Mouse (Mus musculus): ENCODE data around the gene Nos3.
"Not testable (repeated sequence)": the region's sequence is repeated elsewhere in the genome, so short reads cannot be mapped to it uniquely, and the experiment has no call there.

Gene Nos3

DNA sequence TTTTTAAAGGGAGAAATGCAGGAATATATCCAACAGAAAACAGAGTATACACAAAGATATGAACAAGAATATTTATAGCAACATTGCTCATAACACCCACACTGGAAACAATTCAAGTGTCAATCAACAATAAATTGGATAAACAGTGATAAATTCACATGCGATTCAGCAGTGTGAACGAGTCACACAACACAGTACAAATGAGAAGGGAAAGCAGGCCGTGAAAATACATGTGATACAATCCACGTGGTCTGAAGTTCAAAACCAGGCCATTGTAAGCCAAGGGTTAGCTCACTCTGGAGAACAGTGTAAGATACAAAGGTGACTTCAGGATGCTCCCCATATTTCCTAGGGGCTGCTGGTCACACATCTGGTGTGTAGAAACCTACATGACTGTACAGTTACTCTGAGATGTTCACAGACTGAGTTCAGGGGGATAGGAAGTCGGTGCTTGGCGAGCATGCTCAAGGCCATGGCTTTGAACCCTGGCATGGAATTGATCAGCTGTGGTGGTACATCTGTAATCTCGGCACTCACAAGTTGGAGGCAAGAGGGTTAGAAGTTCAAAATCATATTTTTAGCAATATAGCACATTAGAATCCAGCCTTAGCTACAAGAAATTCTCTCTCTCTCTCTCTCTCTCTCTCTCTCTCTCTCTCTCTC lies 10.2 kb downstream of the Nos3 start:
- no peak for DNase-seq (ENCODE audit: low spot score in 2 of 2)

DNA sequence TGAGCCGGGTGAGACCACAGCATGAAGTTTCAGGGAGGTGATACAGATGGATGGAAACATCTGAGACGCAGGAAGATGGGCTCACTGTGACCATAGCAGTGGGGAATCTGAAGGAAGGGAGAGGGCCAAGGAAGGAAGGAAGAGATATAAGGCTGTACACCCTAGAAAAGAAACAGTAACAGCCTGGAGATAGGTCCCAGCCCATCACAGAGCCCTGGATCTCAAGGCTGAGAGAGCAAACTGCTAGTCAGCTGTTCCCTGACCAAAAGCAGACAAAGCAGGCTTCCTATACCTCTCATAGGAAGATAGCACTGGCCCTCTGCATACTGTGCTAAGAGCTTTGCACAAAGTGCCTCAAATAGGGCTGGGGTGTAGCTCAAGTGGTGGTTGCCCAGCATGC lies 14.1 kb downstream of the Nos3 start:
- no peak for DNase-seq (ENCODE audit: low spot score in 2 of 2)

DNA sequence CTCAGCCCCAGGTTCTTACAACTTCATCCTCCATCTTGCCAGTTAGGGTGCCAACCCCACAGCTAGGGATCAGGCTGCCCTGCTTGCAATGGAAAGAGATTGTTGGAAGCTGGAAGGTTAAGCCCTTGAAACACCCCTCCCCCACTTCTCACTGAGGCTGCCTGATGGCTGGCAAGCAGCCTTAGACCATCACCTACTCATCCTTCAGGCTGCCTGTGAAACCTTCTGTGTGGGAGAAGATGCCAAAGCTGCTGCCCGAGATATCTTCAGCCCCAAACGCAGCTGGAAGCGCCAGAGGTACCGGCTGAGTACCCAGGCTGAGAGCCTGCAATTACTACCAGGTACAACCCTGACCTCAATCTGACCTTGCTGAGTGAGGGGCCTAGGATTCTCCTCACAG lies 14.9 kb downstream of the Nos3 start:
- DNase-seq (ENCODE audit: low spot score in 2 of 2) = no peak

DNA sequence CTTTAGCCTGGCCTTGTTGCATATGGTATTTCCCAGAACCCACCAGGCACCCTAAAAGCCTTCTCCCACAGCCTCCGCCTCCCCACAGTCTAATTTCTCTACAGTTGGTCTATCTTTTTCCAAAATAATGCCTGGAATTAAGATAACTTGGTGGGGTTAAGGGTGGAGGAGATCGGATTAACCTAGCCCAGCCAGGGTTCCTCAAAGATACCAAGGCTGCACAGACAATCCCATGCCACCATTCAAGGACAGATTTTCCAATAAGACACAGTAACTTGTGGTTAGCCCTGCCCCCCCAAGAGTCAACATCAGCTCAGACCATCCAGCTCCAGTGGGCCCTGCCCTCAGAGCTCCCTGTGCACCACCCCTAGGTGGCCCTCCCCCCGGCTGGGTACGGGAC lies 15.9 kb downstream of the Nos3 start:
- DNase-seq (ENCODE audit: low spot score in 2 of 2) = no peak

DNA sequence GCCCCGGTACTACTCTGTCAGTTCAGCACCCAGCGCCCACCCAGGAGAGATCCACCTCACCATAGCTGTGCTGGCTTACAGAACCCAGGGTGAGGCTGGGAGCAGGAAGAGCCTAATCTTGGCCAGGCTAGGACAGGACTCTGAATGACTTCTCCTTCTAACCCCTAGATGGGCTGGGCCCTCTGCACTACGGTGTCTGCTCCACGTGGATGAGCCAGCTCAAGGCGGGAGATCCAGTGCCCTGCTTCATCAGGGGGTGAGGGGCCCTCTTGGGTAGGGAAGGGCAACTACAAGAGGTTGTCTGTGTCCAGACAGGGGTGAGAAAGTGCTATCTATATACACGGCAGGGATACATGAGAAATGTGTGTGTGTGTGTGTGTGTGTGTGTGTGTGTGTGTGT lies 16.9 kb downstream of the Nos3 start:
- DNase-seq (ENCODE audit: low spot score in 2 of 2) = no peak

DNA sequence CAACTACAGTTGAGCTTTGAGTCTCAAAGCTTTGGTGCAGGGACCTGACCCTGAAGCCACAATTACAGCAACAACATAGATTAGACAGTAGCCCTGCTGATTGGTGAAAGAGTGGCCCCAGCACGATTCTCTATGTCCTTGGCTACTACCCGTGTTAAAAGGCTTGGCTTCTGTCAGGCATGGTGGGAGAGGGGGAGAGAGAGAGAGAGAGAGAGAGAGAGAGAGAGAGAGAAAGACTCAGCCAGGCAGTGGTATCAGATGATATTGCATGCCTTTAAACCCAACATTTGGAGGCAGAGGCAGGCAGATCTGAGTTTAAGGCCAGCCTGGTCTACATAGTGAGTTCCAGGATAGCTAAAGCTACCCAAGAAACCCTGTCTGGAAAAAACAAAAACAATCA lies 17.4 kb downstream of the Nos3 start:
- DNase-seq (ENCODE audit: low spot score in 2 of 2) = no peak

DNA sequence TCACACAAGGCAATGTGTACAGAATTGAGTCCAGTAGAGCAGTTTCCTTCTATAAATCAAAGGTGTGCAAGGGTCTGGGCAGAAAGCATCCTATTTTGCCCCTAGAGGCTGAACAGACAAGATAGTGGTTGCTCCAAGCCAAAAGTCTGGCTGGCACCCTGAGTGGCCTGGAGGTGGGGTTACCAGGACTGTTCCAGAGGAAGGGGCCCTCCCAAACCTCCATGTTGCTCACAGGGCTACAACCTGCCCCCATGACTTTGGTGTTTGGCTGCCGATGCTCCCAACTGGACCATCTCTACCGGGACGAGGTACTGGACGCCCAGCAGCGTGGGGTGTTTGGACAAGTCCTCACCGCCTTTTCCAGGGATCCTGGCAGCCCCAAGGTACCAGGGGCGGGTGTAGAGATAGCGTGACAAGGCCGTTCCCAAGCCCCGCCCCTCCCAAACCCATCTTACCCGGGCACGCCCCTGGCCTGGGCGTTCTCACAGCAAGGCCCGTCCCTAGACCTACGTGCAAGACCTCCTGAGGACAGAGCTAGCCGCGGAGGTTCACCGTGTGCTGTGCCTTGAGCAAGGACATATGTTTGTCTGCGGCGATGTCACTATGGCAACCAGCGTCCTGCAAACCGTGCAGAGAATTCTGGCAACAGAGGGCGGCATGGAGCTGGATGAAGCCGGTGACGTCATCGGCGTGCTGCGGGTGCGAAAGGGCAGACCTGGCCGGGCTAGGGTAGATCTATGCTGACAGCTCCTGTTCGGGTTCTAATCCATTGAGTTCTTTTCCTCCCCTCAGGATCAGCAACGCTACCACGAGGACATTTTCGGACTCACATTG lies 18.6 kb downstream of the Nos3 start:
- DNase-seq (ENCODE audit: low spot score in 2 of 2) = peak; percentile 83 to 91

DNA sequence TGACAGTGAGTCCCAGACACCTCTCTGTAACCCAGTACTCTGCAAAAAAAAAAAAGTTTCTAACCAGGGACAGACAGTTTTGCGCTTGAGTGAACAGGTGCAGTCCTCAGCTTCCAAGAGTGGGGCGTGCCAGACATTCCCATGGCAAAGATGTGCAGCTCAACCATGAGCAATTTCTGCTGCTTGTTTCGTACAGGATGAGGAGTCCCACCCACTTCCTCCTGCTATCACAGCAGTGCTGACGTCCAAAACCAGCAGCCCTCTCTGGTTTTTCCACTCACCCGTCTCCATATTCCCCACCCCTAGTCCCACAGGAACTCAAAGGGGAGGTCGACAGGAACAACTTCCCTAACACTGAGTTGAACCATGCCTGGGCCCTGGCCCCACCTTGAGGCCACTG lies 19.8 kb downstream of the Nos3 start:
- DNase-seq (ENCODE audit: low spot score in 2 of 2) = no peak

DNA sequence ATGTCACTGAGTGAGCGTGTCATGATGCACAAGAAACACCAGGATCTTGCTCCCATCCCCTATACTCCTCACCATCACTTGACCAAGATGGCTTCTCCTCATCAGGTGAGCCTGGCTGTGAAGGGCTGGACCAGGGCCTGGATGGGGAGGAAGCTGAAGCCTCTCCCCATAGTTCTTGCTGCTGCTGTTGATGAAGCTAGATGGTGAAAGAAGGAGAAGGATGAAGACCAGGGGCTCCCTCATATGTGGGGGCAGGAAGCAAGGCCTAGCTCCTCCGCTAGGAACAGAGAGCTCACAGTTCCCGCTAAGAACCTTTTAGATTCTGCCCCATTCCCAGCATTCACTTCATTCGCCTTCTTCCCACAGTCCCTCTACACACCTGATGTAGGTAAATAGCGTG lies 20.8 kb downstream of the Nos3 start:
- no peak for DNase-seq (ENCODE audit: low spot score in 2 of 2)

DNA sequence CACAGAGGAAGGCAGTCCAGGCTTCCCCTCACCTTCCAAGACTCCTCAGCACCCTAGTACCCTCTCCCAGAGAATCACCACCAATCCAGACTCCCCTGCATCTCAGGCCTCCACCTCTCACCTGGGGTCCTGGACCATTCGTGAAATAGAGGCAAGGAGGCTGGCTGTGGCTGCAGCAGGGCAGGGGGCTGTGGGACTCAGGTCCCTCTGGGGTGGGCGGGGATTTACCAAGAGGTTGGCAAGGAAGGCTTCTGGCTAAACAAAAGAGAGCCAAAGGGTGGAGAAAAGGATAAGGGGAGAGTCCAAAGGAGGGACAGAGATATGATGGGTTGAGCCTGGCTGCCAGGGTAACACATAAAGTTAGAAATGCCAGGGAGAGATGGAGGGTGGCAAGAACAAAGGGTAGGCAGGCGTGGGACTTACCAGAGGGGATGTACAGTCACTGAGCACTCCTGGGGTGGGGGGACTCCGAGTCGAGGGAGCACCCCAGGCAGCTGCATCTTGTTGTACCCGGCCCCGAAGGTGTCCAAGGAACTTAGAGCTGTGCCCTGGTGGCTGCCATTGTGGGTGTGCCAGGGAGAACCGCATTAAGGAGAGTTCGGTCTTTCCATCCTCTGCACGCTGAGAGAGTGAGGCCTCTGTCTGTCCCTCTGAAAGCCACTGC lies 21.4 kb downstream of the Nos3 start:
- DNase-seq (ENCODE audit: low spot score in 2 of 2) = no peak

DNA sequence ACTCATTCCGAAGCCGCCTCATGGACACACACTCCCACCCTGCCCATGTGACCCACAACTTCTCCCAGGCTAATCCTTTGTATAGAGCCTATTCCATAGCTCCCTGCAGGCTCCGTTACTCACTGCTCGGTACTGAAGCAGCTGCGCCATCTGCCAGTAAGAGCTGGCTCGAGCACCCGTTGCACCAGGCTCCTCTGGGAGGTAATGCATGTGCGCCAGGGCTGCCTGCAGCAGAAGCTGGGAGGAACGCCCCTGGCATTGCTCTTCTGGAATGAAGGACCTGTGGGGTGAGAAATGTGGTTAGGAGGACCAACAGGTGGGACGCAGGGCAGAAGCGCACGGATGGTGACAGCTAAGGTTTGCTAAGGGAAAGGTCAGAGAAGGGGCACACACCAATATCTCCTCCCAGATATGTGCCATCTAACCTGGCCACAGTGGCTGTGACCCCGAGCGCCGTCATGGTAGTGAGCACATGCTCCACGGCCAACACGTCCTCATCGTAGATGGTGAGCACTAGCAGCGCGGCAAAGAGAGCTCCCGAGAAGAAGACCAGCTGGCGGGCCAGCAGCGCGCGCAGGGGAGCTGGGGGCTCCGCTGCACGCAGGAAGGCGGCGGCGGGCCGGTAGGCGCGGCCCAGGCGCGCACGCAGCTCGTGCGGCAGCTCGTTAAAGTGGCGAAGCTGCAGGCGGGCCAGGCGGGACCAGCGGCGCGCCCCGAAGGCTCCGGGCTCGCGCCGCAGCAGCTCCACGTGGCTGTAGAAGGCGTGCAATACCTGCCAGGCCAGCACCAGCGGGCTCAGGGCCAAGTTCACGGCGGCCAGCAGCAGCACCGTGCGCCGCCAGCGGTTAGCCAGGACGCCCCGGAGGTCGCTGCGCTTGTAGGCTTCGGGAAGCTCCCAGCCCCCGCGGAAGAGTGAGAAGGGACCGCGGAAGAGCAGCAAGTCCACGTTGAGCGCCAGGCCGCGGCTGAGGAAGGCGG lies 22.9 kb downstream of the Nos3 start:
- peak; percentile 22 to 50 for DNase-seq (ENCODE audit: low spot score in 2 of 2)

DNA sequence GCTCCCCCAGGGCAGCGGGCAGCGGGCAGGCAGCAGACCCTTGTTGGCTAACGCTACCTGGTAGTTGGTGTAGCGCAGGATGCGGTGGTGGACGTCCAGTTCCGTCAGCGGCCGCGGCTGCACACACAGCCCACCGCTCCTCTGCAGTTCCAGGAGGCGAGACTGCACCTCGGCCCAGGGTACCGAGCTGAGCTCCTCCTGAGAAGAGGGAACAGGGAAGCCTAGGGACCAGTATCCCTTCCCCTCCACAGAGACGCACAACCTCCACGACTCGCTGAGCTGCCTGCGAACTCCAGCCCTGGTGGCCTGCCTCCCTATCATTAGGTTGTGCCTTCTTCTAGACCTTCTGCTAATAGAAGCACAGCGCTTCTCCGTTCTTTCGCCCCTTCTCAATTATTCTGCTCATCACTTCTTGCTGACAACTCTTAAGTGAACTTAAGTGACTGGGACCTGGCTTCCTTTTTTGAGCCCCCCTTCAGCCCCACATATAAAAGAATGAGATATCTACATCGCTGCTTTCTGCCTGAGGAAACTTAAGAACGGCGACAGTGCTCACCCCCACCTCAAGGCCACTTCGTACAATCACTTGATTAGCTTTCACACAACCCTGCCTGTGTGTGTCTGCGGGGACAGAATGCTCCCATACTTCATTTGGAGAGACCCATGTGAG lies 23.8 kb downstream of the Nos3 start:
- DNase-seq (ENCODE audit: low spot score in 2 of 2) = no peak

DNA sequence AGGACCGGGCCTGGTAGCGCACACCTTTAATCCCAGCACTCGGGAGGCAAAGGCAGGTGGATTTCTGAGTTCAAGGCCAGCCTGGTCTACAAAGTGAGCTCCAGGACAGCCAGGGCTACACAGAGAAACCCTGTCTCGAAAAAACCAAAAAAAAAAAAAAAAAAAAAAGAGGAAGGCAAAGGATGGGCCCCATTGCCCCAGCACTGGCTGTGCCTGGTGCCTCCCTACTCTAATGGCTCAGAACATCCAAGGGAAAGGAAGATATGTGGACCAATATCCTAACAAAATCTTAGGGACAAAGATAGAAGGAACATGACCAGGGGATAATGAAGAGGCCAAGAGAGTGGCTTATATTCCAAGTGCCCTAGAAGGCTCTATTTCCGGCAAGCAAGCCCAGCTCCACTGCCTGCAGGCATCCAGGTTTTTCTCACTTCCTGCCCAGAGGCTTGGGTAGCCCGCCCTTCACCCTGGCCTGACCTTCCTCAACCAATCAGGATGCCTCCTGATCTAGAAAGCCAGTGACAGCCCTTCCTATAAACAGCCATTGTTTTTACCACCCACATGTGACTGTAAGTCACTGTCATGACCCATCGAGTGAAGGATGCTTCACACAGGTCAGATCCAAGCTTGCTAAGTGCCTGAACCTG lies 24.5 kb downstream of the Nos3 start:
- peak; percentile 30 to 47 for DNase-seq (ENCODE audit: low spot score in 2 of 2)

DNA sequence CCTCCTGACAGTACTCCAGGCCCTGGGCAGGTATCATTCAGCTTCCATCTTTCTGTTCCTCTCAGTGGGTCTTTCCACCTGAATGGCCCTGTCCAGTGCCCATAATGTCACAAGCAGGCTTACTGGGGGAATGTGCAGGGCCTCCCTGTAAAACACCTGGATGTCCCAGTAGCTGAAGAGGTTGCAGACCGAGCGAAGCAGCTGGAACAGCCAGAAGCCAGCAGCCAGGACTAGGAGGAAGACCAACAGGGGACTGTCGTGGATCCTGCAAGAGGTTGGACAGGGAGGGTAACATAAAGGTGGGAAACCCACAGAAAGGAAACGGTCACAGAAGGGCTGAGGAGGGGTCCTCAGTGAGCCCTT lies 25.0 kb downstream of the Nos3 start:
- no peak for DNase-seq (ENCODE audit: low spot score in 2 of 2)

DNA sequence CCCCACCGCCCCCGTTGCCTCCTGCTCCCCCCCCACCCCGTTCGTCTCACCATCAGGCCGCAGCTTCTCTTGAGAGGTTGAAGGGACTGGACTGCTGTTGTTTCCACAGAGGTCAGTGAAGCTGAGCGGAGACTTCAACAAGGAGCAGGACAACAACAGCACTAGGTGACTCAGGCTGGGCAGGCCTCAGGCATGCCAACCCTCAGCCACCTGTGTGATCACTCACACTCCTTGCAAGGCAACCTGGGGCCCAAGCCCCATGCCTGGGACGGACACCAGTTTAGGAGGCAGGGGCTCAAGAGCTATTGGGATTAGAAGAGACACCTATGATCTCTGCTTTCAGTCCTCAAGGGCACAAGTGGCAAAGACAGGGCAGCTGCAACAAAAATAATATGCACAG lies 27.3 kb downstream of the Nos3 start, which contains the start of gene Atg9b:
Gene Atg9b (minus strand): TSS at position 280 of the 400 bp plus-strand sequence.
- DNase-seq (ENCODE audit: low spot score in 2 of 2) = no peak

DNA sequence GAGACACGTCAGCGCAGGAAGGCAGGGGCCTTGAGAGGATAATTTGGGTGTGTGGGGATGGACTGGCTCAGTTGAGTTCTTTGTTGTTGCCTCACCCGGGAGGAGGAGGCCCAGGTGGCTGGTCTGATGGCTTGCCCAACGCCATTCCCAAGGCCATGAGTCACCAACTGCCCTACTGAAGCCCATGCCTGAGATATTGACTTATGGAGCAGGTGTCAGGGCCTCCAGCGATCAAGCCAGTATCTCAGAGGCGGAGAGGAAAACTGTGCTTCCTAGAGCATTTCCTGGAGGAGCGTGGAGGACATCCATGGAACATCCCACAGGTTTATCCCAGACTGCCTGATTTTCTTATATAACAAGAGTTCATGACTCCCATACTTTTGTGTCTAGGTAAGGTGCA lies 28.1 kb downstream of the Nos3 start:
- no peak for DNase-seq (ENCODE audit: low spot score in 2 of 2)

DNA sequence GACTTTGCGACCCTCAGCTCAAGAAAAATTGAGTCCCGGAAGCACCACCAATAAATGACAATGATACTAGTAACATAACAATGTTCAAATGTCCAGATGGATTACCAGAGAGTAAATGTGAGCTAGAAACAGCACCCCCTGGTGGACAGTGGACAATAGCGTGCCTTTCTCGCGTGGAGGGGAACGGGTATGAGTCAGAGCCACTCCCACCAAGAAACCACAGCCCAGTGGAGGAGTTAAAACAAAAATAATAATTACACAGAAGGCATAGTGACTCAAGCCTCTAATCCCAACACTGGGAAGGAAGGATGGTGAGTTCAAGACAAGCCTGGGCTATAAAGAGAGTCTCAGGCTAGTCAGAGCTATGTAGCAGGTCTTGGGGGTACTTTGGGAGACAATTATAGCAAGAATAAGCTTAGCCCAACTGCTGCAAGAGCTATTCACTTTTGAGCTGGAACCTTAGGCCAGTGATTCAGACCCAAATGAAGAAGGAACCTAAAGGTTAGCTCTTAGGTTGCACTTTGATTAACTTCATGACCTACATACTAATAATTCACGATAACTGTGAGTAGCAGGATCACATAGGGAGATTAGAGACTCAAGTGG lies 28.9 kb downstream of the Nos3 start, which contains the start of gene Abcb8:
Gene Abcb8 (plus strand): TSS at position 272 of the 606 bp plus-strand sequence.
- peak; percentile 82 to 91 for DNase-seq (ENCODE audit: low spot score in 2 of 2)

DNA sequence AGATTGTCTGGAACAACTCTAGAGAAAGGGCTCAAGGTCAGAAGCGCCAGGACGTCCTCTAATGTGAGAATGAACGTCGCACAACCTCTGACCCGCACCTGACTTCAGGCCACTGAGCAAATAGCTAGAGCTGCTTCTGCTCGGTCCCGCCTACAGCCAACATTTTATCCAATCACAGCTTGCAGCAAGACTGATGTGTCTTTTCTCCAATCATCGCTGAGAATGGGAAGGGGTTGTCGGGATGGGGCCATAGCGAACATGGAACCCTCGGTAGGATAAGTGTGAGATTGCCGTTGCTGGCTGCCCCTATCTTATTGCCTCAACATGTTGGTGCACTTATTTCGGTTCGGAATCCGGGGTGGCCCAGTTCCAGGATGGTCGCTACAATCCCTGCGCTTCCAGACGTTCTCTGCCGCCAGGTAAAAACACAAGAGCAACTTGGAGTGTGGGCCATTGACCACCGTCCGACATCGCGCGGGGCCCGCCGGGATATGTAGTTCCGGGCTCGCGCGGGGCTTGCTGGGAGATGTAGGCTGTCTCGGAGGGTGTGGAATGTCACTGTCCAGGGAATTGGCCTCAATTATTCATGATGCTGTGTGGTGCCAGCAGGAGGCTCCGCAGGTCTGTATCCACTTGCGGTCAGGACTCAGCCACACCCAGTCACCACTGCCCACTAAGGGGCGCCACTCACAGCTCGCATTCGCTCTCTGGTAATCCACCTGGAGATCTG lies 29.7 kb downstream of the Nos3 start:
- DNase-seq (ENCODE audit: low spot score in 2 of 2) = peak; percentile 87 to 88

DNA sequence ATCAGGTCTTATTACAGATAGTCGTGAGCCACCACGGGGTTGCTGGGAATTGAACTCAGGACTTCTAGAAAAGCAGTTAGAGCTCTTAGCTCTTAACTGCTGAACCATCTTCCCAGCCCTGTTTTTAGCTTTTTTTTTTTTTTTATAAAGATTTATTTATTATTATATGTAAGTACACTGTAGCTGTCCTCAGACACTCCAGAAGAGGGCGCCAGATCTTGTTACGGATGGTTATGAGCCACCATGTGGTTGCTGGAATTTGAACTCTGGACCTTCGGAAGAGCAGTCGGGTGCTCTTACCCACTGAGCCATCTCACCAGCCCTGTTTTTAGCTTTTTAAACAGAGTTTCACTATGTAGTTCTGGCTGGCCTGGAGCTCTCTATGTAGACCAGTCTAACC lies 31.6 kb downstream of the Nos3 start:
- not testable (repeated sequence) for DNase-seq (ENCODE audit: low spot score in 2 of 2)
